10 mouse cellular contexts compared by ENCODE assay signal in the genomic region with DNA sequence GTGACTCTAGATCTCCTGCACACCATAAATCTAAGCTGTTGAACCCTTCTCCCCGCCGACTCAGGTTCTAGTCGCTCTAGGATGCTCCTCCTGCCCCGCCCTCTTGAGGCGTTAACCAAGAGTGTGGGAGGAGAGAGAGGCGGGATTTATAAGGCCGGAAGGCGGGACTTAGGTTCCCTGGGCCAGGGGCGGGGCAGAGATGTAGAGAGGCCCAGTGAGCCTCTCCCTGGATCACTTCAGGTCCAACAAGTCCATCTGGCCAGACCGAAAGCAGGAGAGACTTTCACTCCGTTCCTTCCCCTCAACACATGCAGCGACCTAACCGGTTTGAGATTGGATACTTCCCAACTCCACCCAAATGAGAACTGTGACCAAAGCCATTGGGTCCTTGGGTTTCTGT. TPM values are rescaled to one million over a fixed set of nuclear protein-coding genes. Genes with fewer than 3 reads are reported as not detected.
DNase-seq lines count a peak whose midpoint lies in the region; ATAC-seq lines count a peak whose summit lies in the region.
"Had no signal": no experiment of that assay in that cellular context is flagged by ENCODE, and none has a peak within 500 bp of the region (broad histone marks: within the 10 kb centered on the region; RNA-seq: fewer than 3 reads in every experiment).

No protein-coding gene starts in this region.

- intact Hi-C loops in gastrocnemius, postnatal 14 days (cut with DNase I; ENCODE audit: low total_unique reads): no loop called here

- H3K27ac ChIP-seq in neural tube, embryonic 11.5 days (ENCODE audit: low read depth, low read length): no peak overlapping the region
- no peak overlapping the region for H3K27ac ChIP-seq in hindbrain, embryonic 15.5 days (replicated peaks)
- H3K27ac ChIP-seq: embryonic facial prominence, embryonic 12.5 days had no signal

- no peak overlapping the region for H3K4me3 ChIP-seq in neural tube, embryonic 11.5 days (ENCODE audit: low read depth, low read length)
- H3K4me3 ChIP-seq in hindbrain, embryonic 15.5 days: 0 out of 2 replicates have a peak overlapping the region, but pooled peaks have one; percentile 3

- ATAC-seq in neural tube, embryonic 11.5 days (ENCODE audit: insufficient read depth, low FRiP score, low TSS enrichment): no peak
- ATAC-seq in hindbrain, embryonic 15.5 days (ENCODE audit: low FRiP score, low read depth): no peak
- ATAC-seq in frontal cortex, adult (ENCODE audit: low TSS enrichment): no peak

- no peak overlapping the region for H3K4me2 ChIP-seq in neural tube, embryonic 11.5 days (ENCODE audit: low read depth)
- peak overlapping the region; percentile 1; the same call in 1 of the 2 replicates for H3K4me2 ChIP-seq in hindbrain, embryonic 15.5 days
- H3K4me2 ChIP-seq: embryonic facial prominence, embryonic 12.5 days had no signal

- H3K4me1 ChIP-seq in neural tube, embryonic 11.5 days (ENCODE audit: control insufficient read depth, insufficient read depth, low read length): no peaks in the 10 kb centered on the region
- H3K4me1 ChIP-seq in hindbrain, embryonic 15.5 days (replicated peaks): peaks cover 39% of the 10 kb centered on the region

- WGBS in neural tube, embryonic 11.5 days: 4% methylated on average over 13 of the region's 13 CpGs
- WGBS in hindbrain, embryonic 15.5 days: 7% methylated on average over 13 of the region's 13 CpGs

- no peaks in the 10 kb centered on the region for H3K9me3 ChIP-seq in neural tube, embryonic 11.5 days (ENCODE audit: control insufficient read depth, low read length)
- no peaks in the 10 kb centered on the region for H3K9me3 ChIP-seq in hindbrain, embryonic 15.5 days
- H3K9me3 ChIP-seq: embryonic facial prominence, embryonic 12.5 days had no signal

- no peaks in the 10 kb centered on the region for H3K36me3 ChIP-seq in neural tube, embryonic 11.5 days (ENCODE audit: control insufficient read depth, insufficient read depth, low read length)
- H3K36me3 ChIP-seq in hindbrain, embryonic 15.5 days: peaks cover 11% of the 10 kb centered on the region
- H3K36me3 ChIP-seq: embryonic facial prominence, embryonic 12.5 days had no signal

- peaks cover 12% of the 10 kb centered on the region for H3K27me3 ChIP-seq in neural tube, embryonic 11.5 days (ENCODE audit: control insufficient read depth, insufficient read depth, low read length)
- peaks cover 3% of the 10 kb centered on the region; the same call in 1 of the 2 replicates for H3K27me3 ChIP-seq in hindbrain, embryonic 15.5 days

- peak; percentile 57 for DNase-seq in neural tube, embryonic 11.5 days (ENCODE audit: low spot score)
- no peak for DNase-seq in neural tube, embryonic 10.5 days (ENCODE audit: extremely low spot score, low spot score)
- DNase-seq in c-Kit-positive CD71-positive TER-119-negative erythroid progenitor cells, embryonic 14.5 days (ENCODE audit: low read depth): peak; percentile 74
- DNase-seq in lung, postnatal 14 days: peak; percentile 46
- peak; percentile 65 for DNase-seq in thymus, postnatal 0 days (ENCODE audit: low spot score)
- no peak for DNase-seq in gastrocnemius, postnatal 14 days

- H3K9ac ChIP-seq in neural tube, embryonic 11.5 days (ENCODE audit: low read length): no peak overlapping the region
- H3K9ac ChIP-seq in hindbrain, embryonic 15.5 days: no peak overlapping the region
- H3K9ac ChIP-seq: embryonic facial prominence, embryonic 12.5 days had no signal

RNA-seq across cellular contexts. Expression of a gene that starts 4.0 kb away (rescaled TPM):
- polyA plus RNA-seq in neural tube, embryonic 11.5 days (2014; fragmentation: Nextera tagmentation; extraction: Ambion mirVana): 11.9 and 12.1 TPM in 2 replicates
- 29.9 and 32.1 TPM in 2 replicates for polyA plus RNA-seq in hindbrain, embryonic 15.5 days (2015; fragmentation: Nextera tagmentation; extraction: Ambion mirVana)
- polyA plus RNA-seq in thymus, postnatal 0 days (2015; fragmentation: Nextera tagmentation; extraction: Ambion mirVana): 0.27 and 0.49 TPM in 2 replicates
- total RNA-seq in gastrocnemius, postnatal 14 days (2021): under 1 TPM; 0.69 to 0.78 TPM

RNA-seq across cellular contexts. Expression of a gene that starts 7.6 kb away (rescaled TPM):
- 1.6 and 3.4 TPM in 2 replicates for polyA plus RNA-seq in neural tube, embryonic 11.5 days (2014; fragmentation: Nextera tagmentation; extraction: Ambion mirVana)
- polyA plus RNA-seq in hindbrain, embryonic 15.5 days (2015; fragmentation: Nextera tagmentation; extraction: Ambion mirVana): 33.7 and 38.7 TPM in 2 replicates
- 0.49 and 0.79 TPM in 2 replicates for polyA plus RNA-seq in thymus, postnatal 0 days (2015; fragmentation: Nextera tagmentation; extraction: Ambion mirVana)
- total RNA-seq in gastrocnemius, postnatal 14 days (2021): 1 to 10 TPM in 1 of 2 experiments, under 1 TPM in 1; 0.49 to 1.6 TPM
- polyA plus RNA-seq: liver, embryonic 16.5 days had no signal

RNA-seq across cellular contexts. Expression of a gene that starts 27.7 kb away (rescaled TPM):
- 0.87 and 1.1 TPM in 2 replicates for polyA plus RNA-seq in neural tube, embryonic 11.5 days (2014; fragmentation: Nextera tagmentation; extraction: Ambion mirVana)
- polyA plus RNA-seq in hindbrain, embryonic 15.5 days (2015; fragmentation: Nextera tagmentation; extraction: Ambion mirVana): 0.65 and 0.68 TPM in 2 replicates
- polyA plus RNA-seq in thymus, postnatal 0 days (2015; fragmentation: Nextera tagmentation; extraction: Ambion mirVana): 0.08 and 0.09 TPM in 2 replicates
- 100 to 1,000 TPM; 711 to 744 TPM for total RNA-seq in gastrocnemius, postnatal 14 days (2021)

RNA-seq across cellular contexts. Expression of a gene that starts 29.2 kb away (rescaled TPM):
- polyA plus RNA-seq in neural tube, embryonic 11.5 days (2014; fragmentation: Nextera tagmentation; extraction: Ambion mirVana): 6.5 and 8.6 TPM in 2 replicates
- 11.3 TPM in 2 replicates for polyA plus RNA-seq in hindbrain, embryonic 15.5 days (2015; fragmentation: Nextera tagmentation; extraction: Ambion mirVana)
- 4.9 and 5.2 TPM in 2 replicates for polyA plus RNA-seq in thymus, postnatal 0 days (2015; fragmentation: Nextera tagmentation; extraction: Ambion mirVana)
- 10 to 100 TPM; 23.5 to 24.5 TPM for total RNA-seq in gastrocnemius, postnatal 14 days (2021)

RNA-seq across cellular contexts. Expression of a gene that starts 32.7 kb away (rescaled TPM):
- 66.4 and 74.1 TPM in 2 replicates for polyA plus RNA-seq in neural tube, embryonic 11.5 days (2014; fragmentation: Nextera tagmentation; extraction: Ambion mirVana)
- 179 and 183 TPM in 2 replicates for polyA plus RNA-seq in hindbrain, embryonic 15.5 days (2015; fragmentation: Nextera tagmentation; extraction: Ambion mirVana)
- polyA plus RNA-seq in thymus, postnatal 0 days (2015; fragmentation: Nextera tagmentation; extraction: Ambion mirVana): 198 and 222 TPM in 2 replicates
- 10 to 100 TPM; 90.1 to 93.1 TPM for total RNA-seq in gastrocnemius, postnatal 14 days (2021)

Comparison
In these comparisons a context has a peak if more than half of its experiments do, and no peak if none do; other contexts are left out.
1. DNase-seq: peak in neural tube, embryonic 11.5 days (single experiment), c-Kit-positive CD71-positive TER-119-negative erythroid progenitor cells, embryonic 14.5 days (single experiment), lung, postnatal 14 days (single experiment) and thymus, postnatal 0 days (single experiment); none in neural tube, embryonic 10.5 days (single experiment) and gastrocnemius, postnatal 14 days (single experiment).